Mouse (Mus musculus) intestine, embryonic 15.5 days (tissue): ENCODE measurements around the gene Foxo1. TPM values are rescaled to one million over a fixed set of nuclear protein-coding genes. Genes with fewer than 3 reads are reported as not detected.
A peak's percentile ranks its signal among the peaks of the same experiment; 100 is the strongest.

Source experiments
- ATAC-seq: fragments of 200-750 bp; cut with Nextera tagmentation; 2 replicates; pipeline ENCODE4 v1.8.0; 2017; ENCODE audit warnings: moderate TSS enrichment, moderate library complexity
- H3K27ac ChIP-seq: fragments of 300-500 bp; sonication (generic); 2 replicates; pipeline ENCODE4 v1.5.1; 2015; ENCODE audit warnings: mild to moderate bottlenecking, inconsistent platforms
- H3K27me3 ChIP-seq: fragments of 300-500 bp; sonication (generic); replicated peaks from 2 replicates; pipeline ENCODE4 v1.6.1; 2015; ENCODE audit warnings: inconsistent platforms
- H3K36me3 ChIP-seq: fragments of 300-500 bp; sonication (generic); 2 replicates; pipeline ENCODE4 v1.6.1; 2015; ENCODE audit warnings: inconsistent platforms
- H3K4me1 ChIP-seq: fragments of 300-500 bp; sonication (generic); replicated peaks from 2 replicates; pipeline ENCODE4 v1.6.1; 2015; ENCODE audit warnings: inconsistent platforms
- H3K4me2 ChIP-seq: fragments of 300-500 bp; sonication (generic); replicated peaks from 2 replicates; pipeline ENCODE4 v1.6.1; 2015; ENCODE audit warnings: mild to moderate bottlenecking, inconsistent platforms
- H3K4me3 ChIP-seq: fragments of 300-500 bp; sonication (generic); replicated peaks from 2 replicates; pipeline ENCODE4 v1.5.1; 2015; ENCODE audit warnings: inconsistent platforms
- H3K9ac ChIP-seq: fragments of 300-500 bp; sonication (generic); 2 replicates; pipeline ENCODE4 v1.6.1; 2015; ENCODE audit warnings: inconsistent platforms
- H3K9me3 ChIP-seq: fragments of 300-500 bp; sonication (generic); 2 replicates; pipeline ENCODE4 v1.6.1; 2016; ENCODE audit warnings: inconsistent platforms
- WGBS: fragments of 180-500 bp; shearing (Covaris S2); methylation state at CpG from one replicate; pipeline ENCODE4 v1.1.7; 2015; 5-methylcytosine and 5-hydroxymethylcytosine counted together
- polyA plus RNA-seq: library from polyadenylated mRNA; unstranded; fragments of >200 nt; fragmentation: Nextera tagmentation; extraction: Ambion mirVana; gene quantifications from 2 replicates; pipeline ENCODE4 v1.2.1, GENCODE M21; 2015

Gene Foxo1
- polyA plus RNA-seq, 1 experiment from 2014 or later, result 6.4 TPM

DNA sequence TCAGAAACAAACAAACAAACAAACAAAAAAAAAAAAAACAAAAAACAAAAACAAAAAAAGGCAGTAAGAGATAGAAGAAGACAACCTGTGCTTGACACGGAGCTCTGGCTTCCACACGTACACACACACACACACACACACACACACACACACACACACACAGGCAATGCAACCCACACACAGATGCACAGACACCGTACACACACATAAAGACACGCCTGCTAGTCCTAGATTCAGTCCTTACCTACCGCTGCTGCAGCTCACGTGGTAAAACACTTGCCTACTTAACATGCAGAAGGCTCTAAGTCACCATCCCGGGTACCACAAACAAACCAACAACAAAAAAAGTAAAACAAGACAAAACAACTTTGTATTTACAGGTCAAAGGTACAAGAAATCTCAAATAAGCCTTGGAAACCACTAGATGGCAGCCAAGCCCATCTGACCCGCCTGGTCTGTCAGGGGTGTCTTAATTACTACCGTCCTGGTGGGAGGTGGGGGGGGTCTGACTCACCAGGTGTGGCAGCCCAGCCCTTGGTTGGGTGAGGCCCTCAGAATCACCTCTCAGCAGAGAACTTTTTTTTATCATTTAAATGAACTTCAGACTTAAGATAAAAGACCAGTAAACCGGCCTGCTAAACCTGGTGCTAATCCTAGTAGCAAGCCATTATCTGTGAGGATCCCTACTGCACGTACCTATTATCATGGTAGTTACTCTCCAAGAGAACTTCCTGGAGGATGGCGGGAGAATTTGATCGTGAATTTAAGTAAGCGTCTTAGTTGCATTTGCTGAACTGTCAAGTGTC is 14.3 kb upstream of the Foxo1 start:
- Histone ChIP-seq H3K4me1 (peaks cover 5% of the 10 kb centered on the region; the same call in 1 of the 2 replicates), H3K9me3 (no peaks in the 10 kb centered on the region), H3K9ac (no peak overlapping the region), H3K27ac (no peak overlapping the region), H3K4me2 (no peak overlapping the region), H3K27me3 (no peaks in the 10 kb centered on the region), H3K36me3 (no peaks in the 10 kb centered on the region), H3K4me3 (no peak overlapping the region)
- ATAC-seq, result peak; percentile 94
- WGBS, result 22% methylated on average over 14 of the region's 14 CpGs

DNA sequence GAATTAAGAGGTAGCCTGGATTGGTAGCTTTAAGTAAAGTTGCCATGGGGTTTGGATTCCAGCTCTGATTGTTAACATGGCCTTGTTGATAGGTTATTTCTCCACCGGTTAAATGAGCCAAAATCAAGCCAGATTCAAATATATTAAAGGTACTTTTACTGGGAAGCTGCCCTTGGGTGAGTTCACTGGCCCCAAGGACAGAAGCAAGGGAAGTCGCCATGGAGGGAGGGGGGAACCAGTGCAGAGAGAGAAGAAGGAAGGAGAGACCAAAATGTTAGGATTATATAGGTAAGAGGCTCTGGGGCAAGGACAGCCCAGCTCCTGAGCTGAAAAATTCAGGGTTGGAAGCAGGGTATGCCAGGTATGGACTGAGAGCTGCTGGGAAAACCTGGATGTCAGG is 13.6 kb upstream of the Foxo1 start:
- WGBS, result 17% methylated on average over 2 of the region's 2 CpGs
- H3K4me2 ChIP-seq, result no peak overlapping the region
- H3K9me3 ChIP-seq, result no peaks in the 10 kb centered on the region
- no peak overlapping the region for H3K4me3 ChIP-seq
- peaks cover 5% of the 10 kb centered on the region; the same call in 1 of the 2 replicates for H3K4me1 ChIP-seq
- ATAC-seq, result no peak
- no peak overlapping the region for H3K9ac ChIP-seq
- H3K27me3 ChIP-seq, result no peaks in the 10 kb centered on the region
- no peak overlapping the region for H3K27ac ChIP-seq
- no peaks in the 10 kb centered on the region for H3K36me3 ChIP-seq

DNA sequence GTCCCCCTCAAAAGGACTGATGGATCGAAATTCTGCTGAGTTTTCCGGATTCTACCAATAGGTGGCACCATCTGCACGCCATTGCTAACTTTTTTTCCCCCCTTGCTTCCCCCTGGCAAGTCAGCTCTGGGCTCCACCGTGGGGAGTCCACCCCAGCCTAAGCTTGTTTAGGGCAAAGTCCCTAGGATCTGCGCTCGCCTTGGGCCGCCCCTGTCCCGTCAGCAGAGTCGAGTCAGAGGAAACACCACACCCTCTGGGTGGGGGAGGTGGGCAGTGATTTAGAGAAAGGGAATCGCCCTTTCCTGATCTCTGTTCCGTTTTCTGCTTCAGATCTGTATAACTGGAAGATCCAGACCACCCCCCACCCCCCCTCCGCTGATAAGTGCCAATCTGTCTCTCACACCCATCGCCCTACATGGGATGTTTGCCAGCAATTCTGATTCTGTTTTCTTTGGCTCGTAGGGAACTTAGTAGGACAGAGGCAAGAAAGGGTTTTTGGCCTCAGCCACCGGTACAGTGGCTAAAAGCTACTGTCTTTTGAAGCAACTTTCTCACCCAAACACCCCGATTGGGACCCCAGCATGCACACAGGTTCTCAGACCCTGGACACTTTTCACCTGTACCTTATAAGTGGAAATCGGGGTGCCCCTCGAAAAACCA is 10.2 kb upstream of the Foxo1 start:
- no peaks in the 10 kb centered on the region for H3K9me3 ChIP-seq
- H3K4me1 ChIP-seq, result peaks cover 5% of the 10 kb centered on the region; the same call in 1 of the 2 replicates
- H3K27me3 ChIP-seq, result no peaks in the 10 kb centered on the region
- 11% methylated on average over 18 of the region's 18 CpGs for WGBS
- ATAC-seq, result peak; percentile 52; the same call in 1 of the 2 replicates
- H3K36me3 ChIP-seq, result no peaks in the 10 kb centered on the region
- H3K27ac ChIP-seq, result no peak overlapping the region
- H3K4me3 ChIP-seq, result peak overlapping the region; percentile 30
- H3K9ac ChIP-seq, result peak overlapping the region; percentile 26; the same call in 1 of the 2 replicates
- peak overlapping the region; percentile 80 for H3K4me2 ChIP-seq

DNA sequence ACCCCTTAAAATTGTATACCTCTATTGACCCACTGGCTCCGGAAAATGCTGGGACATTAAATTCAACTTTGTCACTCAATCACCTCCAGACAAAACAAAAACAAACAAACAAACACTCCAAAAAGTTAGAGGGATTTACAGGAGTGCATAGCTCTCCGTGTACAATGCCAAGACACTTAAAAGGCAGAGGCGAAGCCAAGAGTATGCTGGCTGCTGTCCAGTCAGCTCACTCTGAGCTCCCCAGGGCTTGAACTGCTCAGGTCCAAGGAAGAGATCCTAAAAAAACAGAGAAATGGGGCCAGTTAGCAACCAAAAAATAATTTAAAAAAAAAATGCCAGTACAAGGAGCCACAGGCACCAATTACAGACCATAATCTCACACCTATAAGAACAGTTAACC is 9.6 kb upstream of the Foxo1 start:
- H3K36me3 ChIP-seq, result no peaks in the 10 kb centered on the region
- H3K4me3 ChIP-seq, result no peak overlapping the region
- peaks cover 5% of the 10 kb centered on the region; the same call in 1 of the 2 replicates for H3K4me1 ChIP-seq
- no peak for ATAC-seq
- H3K4me2 ChIP-seq, result no peak overlapping the region
- no peak overlapping the region for H3K9ac ChIP-seq
- no peaks in the 10 kb centered on the region for H3K9me3 ChIP-seq
- no peak overlapping the region for H3K27ac ChIP-seq
- no peaks in the 10 kb centered on the region for H3K27me3 ChIP-seq
- 29% methylated on average over 3 of the region's 3 CpGs for WGBS

DNA sequence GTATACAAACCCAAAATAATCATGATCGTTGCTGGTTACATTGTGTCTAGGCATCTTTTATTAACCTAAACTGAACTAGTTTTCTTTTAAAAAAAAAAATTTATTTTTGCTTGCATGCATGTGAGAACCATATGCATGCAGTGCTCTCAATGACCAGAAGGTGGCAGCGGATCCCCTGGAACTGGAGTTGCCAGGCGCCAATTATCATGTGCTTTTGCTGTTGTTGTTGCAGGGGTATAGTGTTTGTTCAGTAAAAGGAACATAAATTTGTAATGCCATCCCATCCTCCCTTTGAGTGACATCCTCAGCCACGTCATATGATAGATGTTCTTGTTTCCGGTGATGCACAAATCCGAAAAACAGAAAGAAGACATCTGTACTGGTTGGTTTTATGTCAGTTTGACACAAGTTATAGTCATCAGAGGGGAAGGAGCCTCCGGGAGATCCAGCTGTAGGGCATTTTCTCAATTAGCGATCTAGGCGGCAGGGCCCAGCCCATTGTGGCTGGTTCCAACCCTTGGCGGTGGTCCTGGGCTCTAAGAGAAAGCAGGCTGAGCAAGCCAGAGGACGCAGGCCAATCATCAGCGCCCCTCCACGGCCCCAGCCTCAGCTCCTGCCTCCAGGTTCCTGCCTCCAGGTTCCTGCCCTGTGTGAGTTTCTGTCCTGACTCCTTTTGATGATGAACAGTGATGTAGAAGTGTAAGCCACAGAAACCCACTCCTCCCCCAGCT is 5.5 kb upstream of the Foxo1 start:
- Histone ChIP-seq H3K4me1 (peaks cover 5% of the 10 kb centered on the region), H3K27me3 (no peaks in the 10 kb centered on the region), H3K4me3 (no peak overlapping the region), H3K9me3 (no peaks in the 10 kb centered on the region), H3K9ac (no peak overlapping the region), H3K27ac (no peak overlapping the region), H3K36me3 (no peaks in the 10 kb centered on the region), H3K4me2 (no peak overlapping the region)
- WGBS, result 52% methylated on average over 13 of the region's 13 CpGs
- no peak for ATAC-seq

DNA sequence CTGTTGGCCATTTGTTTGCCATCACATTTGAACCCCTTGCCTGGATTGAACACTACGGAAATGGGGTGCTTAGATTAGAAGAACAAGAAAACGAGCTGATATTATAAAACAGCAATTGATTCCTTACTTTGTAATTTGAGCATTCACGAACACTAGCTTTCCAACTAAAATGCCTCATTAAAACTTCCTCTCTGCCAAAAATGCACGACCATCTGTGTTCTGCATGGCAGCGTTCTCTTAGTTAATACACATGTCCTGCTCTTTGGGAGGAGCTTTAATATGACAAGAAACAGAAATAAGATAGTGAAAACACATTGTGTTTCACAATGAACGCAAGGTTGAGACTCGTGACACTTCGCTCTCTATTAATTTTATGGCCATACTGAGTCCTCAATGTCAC is 3.8 kb upstream of the Foxo1 start:
- Histone ChIP-seq H3K27me3 (no peaks in the 10 kb centered on the region), H3K4me3 (no peak overlapping the region), H3K9ac (no peak overlapping the region), H3K36me3 (no peaks in the 10 kb centered on the region), H3K4me2 (no peak overlapping the region), H3K9me3 (no peaks in the 10 kb centered on the region), H3K27ac (no peak overlapping the region), H3K4me1 (no peaks in the 10 kb centered on the region; the same call in 1 of the 2 replicates)
- ATAC-seq, result no peak
- WGBS, result 73% methylated on average over 8 of the region's 8 CpGs

DNA sequence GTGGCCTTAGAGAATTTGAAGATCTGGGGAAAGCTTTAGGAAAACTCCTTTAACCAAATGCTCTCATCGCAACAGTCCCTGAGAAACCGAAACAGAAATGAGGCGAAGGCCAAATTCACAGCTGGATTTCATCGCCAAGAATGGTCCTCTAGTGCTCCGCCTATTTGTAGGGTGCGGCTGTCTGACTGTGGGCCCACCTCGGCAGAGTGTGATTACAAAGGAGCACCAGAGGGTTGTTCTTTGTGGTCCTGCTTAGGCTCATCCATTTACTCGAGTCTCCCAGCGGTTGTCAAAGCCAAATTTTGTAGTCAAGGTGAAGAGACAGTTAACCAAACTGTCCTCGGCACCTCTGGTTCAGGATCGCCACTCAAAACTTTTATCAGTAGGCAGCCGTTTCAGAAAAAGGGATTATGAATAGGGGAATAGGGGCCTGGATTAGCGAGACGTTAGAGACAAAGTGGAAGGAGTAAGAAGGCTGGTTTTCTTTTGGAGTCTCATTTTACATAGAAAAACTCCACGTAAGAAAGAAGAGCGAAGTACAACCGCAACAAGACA is 1.5 kb upstream of the Foxo1 start:
- no peak for ATAC-seq
- Histone ChIP-seq H3K4me3 (peak overlapping the region; percentile 95), H3K36me3 (no peaks in the 10 kb centered on the region), H3K4me2 (peak overlapping the region; percentile 97), H3K9me3 (no peaks in the 10 kb centered on the region), H3K9ac (no peak overlapping the region), H3K27me3 (no peaks in the 10 kb centered on the region), H3K4me1 (peaks cover 7% of the 10 kb centered on the region), H3K27ac (no peak overlapping the region)
- WGBS, result 11% methylated on average over 17 of the region's 17 CpGs

DNA sequence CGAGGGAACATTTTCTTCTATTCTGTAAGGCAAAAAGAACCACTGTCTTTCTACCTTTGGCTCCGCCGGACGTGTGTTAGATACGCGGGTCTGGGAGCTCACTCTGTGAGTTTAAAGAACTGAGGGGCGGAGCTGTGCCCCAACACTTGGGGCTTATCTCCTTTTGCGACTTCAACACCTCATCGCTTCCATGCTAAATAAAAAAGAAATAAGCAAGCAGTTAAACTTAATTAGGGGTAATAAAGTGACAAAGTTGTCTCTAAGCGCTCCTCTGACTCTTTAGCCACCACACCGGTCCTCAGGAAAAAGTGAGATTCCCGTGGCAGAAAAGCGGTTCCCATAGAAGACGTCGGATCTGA is 864 bp upstream of the Foxo1 start:
- H3K4me3 ChIP-seq, result peak overlapping the region; percentile 95
- peaks cover 7% of the 10 kb centered on the region for H3K4me1 ChIP-seq
- H3K9me3 ChIP-seq, result no peaks in the 10 kb centered on the region
- H3K27ac ChIP-seq, result peak overlapping the region; percentile 64; the same call in 1 of the 2 replicates
- no peaks in the 10 kb centered on the region for H3K36me3 ChIP-seq
- peak overlapping the region; percentile 65 for H3K9ac ChIP-seq
- no peak for ATAC-seq
- H3K27me3 ChIP-seq, result no peaks in the 10 kb centered on the region
- H3K4me2 ChIP-seq, result peak overlapping the region; percentile 97
- WGBS, result 1% methylated on average over 15 of the region's 15 CpGs

DNA sequence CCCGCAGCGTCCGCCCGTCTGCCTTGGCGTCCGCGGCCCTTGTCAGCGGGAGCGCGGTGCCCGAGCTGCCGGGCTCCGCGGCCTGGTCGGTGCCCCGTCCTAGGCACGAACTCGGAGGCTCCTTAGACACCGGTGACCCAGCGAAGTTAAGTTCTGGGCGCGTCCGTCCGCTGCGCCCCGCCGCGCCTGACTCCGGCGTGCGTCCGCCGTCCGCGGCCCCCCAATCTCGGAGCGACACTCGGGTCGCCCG is 276 bp downstream of the Foxo1 start:
- H3K27ac ChIP-seq, result peak overlapping the region; percentile 95
- no peaks in the 10 kb centered on the region for H3K9me3 ChIP-seq
- WGBS, result 0% methylated on average over 38 of the region's 40 CpGs
- no peaks in the 10 kb centered on the region for H3K36me3 ChIP-seq
- peaks cover 7% of the 10 kb centered on the region for H3K4me1 ChIP-seq
- peak overlapping the region; percentile 95 for H3K4me3 ChIP-seq
- peak overlapping the region; percentile 83 for H3K9ac ChIP-seq
- ATAC-seq, result no peak; the same call in 1 of the 2 replicates
- peak overlapping the region; percentile 92 for H3K4me2 ChIP-seq
- no peaks in the 10 kb centered on the region for H3K27me3 ChIP-seq

DNA sequence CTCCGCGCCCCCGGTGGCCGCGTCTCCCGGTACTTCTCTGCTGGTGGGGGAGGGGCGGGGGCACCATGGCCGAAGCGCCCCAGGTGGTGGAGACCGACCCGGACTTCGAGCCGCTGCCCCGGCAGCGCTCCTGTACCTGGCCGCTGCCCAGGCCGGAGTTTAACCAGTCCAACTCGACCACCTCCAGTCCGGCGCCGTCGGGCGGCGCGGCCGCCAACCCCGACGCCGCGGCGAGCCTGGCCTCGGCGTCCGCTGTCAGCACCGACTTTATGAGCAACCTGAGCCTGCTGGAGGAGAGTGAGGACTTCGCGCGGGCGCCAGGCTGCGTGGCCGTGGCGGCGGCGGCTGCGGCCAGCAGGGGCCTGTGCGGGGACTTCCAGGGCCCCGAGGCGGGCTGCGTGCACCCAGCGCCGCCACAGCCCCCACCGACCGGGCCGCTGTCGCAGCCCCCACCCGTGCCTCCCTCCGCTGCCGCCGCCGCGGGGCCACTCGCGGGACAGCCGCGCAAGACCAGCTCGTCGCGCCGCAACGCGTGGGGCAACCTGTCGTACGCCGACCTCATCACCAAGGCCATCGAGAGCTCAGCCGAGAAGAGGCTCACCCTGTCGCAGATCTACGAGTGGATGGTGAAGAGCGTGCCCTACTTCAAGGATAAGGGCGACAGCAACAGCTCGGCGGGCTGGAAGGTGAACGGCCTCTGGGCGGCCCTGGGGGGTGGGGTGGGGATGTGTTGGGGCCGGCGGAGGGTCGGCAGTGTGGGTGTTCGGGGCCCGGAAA is 789 bp downstream of the Foxo1 start:
- under 1% methylated on average over 81 of the region's 89 CpGs for WGBS
- no peaks in the 10 kb centered on the region for H3K9me3 ChIP-seq
- no peaks in the 10 kb centered on the region for H3K36me3 ChIP-seq
- peak overlapping the region; percentile 95 for H3K4me3 ChIP-seq
- peaks cover 7% of the 10 kb centered on the region for H3K4me1 ChIP-seq
- H3K27me3 ChIP-seq, result no peaks in the 10 kb centered on the region
- H3K27ac ChIP-seq, result peak overlapping the region; percentile 95
- H3K9ac ChIP-seq, result peak overlapping the region; percentile 83
- peak overlapping the region; percentile 92 for H3K4me2 ChIP-seq
- ATAC-seq, result peak; percentile 36

DNA sequence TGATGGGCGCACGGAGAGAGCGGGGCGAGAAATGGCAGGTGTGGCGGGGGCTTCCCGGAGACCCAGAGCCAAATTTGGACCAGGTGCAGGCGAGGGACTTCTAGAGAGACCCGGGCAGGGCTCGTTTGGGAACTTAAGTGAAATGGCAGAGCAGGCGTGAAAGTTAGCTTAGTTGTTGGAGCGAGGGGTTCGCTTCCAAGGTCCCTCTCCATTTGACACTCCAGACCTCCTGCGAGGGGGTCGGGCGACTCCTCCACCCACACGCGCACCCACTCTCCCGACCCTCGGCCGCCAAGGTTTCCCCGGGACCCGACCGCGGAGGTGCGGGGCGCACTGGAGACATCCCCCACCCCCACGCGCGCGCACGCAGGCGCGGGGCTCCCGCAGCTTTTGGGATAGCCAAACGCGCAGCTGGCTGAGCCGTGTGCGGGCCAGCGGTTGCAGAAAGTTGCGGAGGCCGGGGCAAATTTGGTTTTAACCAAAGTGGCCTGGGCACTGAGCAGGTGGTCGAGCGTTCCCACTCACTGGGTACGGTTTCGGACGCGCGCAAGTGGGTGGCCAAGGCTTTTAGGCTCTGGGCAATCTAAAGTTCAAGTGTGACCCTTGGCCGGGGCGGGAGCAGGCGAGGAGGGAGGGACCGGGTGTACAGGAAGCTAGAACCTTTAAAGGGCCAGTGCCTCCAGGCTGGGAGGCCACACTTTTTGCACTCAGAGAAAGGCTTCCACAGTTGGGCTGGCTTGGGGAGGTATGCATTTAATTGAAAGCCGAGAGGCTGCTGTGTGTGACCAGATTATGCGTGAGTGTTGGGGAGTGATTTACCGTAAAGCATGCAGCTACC is 1.6 kb downstream of the Foxo1 start:
- peak overlapping the region; percentile 92 for H3K4me2 ChIP-seq
- H3K4me1 ChIP-seq, result peaks cover 7% of the 10 kb centered on the region
- peak overlapping the region; percentile 83 for H3K9ac ChIP-seq
- under 1% methylated on average over 55 of the region's 55 CpGs for WGBS
- H3K27me3 ChIP-seq, result no peaks in the 10 kb centered on the region
- no peaks in the 10 kb centered on the region for H3K36me3 ChIP-seq
- peak; percentile 75 for ATAC-seq
- H3K27ac ChIP-seq, result peak overlapping the region; percentile 95
- H3K4me3 ChIP-seq, result peak overlapping the region; percentile 95
- no peaks in the 10 kb centered on the region for H3K9me3 ChIP-seq
